Mouse (Mus musculus): Measurements from ENCODE around the gene Cited2.

GRCm38 (mm10) chr10:17752478-17752877 lies 29.5 kb downstream of the Cited2 start:
- TF ChIP-seq POLR2A (IDR thresholded peaks at IDR 0.05; ENCODE audit: borderline replicate concordance, extremely low read depth, low read depth, low read length) (no peak), CTCF (IDR thresholded peaks at IDR 0.05; ENCODE audit: insufficient read depth, low read length) (no peak)

Data from lung, adult 2 months (tissue).